Mouse (Mus musculus) frontal cortex, postnatal 25 days (tissue): ENCODE data around the gene D10Wsu102e.
"Not testable (repeated sequence)": the region's sequence is repeated elsewhere in the genome, so short reads cannot be mapped to it uniquely, and the experiment has no call there.

ENCODE experiments used
- DNase-seq, 2 experiments: peaks; one replicate each; pipeline ENCODE4 v3.0.0; 2022; ENCODE audit warnings: low spot score in 2 of 2

Gene D10Wsu102e

GRCm38 (mm10) chr10:83346359-83346736 is 13.7 kb upstream of the D10Wsu102e start:
- DNase-seq, result no peak

DNA sequence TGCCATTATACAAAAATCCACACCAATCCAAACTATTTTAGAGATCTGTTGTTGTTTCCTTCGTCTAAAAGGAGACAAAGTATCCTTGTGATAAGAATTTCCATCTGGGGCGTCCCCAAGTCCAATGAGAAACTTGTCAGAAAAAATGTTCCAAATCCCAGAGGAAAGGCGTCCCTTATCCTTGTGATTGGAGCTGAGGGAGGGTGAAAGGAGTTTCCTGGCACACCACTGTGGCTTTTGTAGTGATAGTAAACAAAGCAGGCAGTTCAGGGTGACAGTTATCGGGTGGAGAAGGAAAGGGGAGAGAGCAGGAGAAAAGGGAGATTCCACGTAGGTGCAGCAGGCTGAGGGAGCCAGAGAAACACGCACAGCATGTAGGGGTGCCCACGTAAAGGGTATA is 12.5 kb upstream of the D10Wsu102e start:
- DNase-seq, result no peak

- no peak for DNase-seq
These were observed 9.3 kb upstream of the D10Wsu102e start for GRCm38 (mm10) chr10:83350689-83351088.

DNA sequence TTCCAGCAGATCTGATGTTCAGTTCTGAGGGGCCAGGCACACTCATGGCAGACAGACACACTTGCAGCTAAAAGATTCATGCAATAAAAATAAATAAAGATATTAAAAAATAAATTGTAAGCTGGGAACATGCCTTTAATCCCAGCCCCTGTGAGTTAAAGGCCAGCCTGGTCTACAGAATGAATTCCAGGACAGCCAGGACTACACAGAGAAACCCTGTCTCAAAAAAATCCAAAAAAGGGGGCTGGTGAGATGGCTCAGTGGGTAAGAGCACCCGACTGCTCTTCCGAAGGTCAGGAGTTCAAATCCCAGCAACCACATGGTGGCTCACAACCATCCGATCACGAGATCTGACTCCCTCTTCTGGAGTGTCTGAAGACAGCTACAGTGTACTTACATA is 8.2 kb upstream of the D10Wsu102e start:
- DNase-seq, result not testable (repeated sequence)

DNA sequence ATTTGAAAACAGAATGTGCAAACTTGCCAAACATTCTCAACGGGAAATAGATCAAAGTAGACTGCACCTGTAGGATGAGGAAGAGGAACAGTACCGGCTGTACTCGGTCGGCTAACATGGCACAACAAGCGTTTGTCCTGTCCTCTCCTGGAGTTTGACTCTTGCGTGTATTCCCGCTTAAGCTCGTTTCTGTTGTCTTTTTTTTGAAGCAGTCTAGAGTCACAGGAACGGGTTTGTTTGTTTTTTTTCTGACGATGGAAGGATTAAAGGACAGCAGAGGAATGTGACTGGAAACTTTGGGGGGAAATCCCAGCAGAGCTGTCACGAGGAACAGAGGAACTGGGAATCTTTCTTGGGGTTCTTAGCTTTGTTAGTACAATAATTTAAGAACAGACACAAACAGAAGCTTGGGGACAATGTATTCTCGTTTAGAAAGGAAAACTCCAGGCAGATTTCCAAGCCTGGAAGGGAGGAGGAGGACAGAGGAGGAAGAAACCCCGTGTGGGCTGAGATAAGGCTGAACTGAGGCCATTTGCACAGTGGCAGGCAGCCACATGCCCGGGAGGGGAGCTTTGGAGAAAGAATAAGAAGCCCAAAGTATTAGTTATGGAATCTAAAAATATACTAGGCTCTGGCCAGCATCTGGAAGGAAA is 6.2 kb upstream of the D10Wsu102e start:
- no peak for DNase-seq

DNA sequence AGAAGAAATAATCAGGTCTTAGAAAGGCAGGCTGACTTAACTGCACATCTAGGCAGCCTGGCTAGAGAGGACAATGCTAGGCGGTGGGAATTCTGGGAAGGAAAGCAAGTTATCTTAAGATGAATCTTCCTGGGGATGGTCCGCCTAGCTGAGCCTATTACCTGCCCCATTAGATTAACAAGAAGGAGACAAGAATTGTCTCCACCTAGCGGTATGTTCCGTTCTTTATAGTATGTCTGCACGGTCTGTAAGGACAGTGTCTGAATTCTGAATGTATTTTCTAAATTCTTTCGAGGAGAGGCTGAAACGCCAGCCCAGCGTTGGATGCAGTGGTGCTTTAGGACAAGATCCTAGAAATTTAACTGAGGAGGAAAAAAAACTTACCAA is 5.7 kb upstream of the D10Wsu102e start:
- no peak for DNase-seq

- no peak for DNase-seq
These were observed 3.6 kb upstream of the D10Wsu102e start for GRCm38 (mm10) chr10:83356416-83356815.

DNA sequence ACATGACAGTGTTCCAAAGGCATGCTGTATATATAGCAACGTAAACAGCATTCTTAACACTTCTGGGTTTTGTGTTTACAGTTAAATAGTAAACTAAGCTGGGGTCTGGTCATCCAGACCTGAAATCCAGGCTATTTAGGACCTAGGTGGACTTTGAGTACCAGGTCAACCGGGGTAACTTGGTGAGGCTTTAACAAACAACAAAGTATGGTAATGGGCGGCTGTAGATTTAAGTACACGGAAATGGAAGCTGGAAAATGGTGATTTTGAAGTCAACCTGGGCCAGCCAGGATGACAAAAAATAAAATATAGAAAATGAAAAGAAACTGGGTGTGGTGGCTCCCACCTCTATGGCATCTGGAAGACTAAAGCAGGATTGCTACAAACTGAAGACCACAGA is 570 bp upstream of the D10Wsu102e start:
- DNase-seq, result no peak

GRCm38 (mm10) chr10:83360356-83360755 is 335 bp downstream of the D10Wsu102e start:
- DNase-seq, result no peak

GRCm38 (mm10) chr10:83361643-83362382 is 1.8 kb downstream of the D10Wsu102e start:
- no peak for DNase-seq

DNA sequence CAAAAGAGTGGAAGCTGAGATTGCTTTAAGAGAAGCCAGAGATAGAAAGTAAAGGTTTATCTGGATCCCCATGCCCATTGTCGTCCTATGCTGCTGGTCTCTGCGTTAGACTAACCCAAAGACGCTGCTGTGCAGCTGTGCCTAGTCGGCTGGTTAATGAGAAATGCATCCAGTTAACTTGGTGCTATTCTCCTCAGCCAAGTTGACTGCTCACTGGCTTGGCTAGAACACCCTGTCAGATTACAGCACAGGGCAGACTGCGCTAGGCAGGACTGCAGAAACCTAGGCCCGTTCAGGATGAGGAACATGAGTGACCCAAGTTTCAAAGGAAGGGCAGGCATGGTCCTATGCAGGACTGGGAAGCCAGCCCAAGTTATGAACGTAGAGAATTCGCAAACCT is 3.4 kb downstream of the D10Wsu102e start:
- DNase-seq, result no peak

- DNase-seq, result no peak
These were observed 8.9 kb downstream of the D10Wsu102e start for GRCm38 (mm10) chr10:83368918-83369317.

GRCm38 (mm10) chr10:83374045-83374656 is 14.1 kb downstream of the D10Wsu102e start:
- no peak for DNase-seq

DNA sequence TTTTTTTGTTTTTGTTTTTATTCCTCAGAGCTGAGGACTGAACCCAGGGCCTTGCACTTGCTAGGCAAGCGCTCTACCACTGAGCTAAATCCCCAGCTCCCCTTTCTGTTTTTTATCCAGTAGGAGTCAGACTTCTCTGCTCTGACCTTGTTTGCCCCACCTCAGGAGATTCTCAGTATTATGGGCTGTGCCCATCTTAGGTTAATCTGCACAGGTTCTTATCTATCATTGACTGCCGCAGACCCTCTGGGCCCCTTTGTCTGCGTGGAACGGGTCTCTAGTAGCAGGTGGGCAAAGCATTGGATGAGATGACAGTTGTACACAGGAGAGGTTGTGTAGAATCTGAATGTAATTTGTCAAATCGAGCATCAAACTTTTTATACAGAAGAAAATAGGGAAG is 15.4 kb downstream of the D10Wsu102e start:
- DNase-seq, result not testable (repeated sequence)

GRCm38 (mm10) chr10:83376911-83377682 is 17.1 kb downstream of the D10Wsu102e start:
- no peak for DNase-seq

GRCm38 (mm10) chr10:83378083-83378833 is 18.2 kb downstream of the D10Wsu102e start:
- DNase-seq, result no peak

GRCm38 (mm10) chr10:83380501-83380900 is 20.5 kb downstream of the D10Wsu102e start:
- no peak for DNase-seq

DNA sequence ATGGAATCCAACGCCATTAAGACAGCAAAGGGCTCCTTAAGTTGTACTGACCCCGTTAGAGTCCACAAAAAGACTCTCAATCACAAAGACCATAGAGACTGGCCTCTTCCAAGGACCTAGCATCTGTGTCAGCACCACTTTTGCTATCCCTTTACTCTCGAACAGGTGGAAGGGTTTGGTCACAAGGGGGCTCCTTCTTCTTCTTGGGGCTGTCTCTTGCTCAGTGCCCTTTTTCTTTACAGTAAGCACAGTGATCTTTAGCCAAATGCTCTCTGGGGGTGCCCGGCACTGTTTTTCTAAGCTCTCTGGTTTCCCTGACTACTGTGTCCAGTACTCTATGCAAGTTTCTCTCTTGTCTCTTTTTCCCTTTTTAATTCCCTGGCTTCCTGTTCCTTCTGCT is 22.5 kb downstream of the D10Wsu102e start:
- DNase-seq, result no peak

DNA sequence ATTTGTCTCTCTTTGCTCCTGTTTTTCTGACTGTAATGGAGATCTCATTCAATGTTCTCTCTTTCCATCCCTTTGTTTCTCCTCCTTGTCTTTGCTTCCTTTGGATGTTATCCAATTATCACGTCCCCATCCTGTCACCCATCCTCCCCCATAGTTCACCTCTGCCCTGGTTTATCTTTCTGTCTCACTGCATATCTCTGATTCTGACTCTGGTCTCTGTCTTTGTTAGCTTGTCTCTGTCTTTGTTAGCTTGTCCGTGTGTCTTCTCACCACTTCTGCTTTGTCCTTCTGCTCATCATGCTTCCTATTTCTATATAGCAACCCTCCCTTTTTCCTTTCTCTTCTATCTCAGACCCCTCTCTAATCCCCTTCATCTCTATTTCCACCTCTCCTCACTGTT is 23.0 kb downstream of the D10Wsu102e start:
- DNase-seq, result no peak

GRCm38 (mm10) chr10:83383863-83384262 is 23.8 kb downstream of the D10Wsu102e start:
- DNase-seq, result no peak

DNA sequence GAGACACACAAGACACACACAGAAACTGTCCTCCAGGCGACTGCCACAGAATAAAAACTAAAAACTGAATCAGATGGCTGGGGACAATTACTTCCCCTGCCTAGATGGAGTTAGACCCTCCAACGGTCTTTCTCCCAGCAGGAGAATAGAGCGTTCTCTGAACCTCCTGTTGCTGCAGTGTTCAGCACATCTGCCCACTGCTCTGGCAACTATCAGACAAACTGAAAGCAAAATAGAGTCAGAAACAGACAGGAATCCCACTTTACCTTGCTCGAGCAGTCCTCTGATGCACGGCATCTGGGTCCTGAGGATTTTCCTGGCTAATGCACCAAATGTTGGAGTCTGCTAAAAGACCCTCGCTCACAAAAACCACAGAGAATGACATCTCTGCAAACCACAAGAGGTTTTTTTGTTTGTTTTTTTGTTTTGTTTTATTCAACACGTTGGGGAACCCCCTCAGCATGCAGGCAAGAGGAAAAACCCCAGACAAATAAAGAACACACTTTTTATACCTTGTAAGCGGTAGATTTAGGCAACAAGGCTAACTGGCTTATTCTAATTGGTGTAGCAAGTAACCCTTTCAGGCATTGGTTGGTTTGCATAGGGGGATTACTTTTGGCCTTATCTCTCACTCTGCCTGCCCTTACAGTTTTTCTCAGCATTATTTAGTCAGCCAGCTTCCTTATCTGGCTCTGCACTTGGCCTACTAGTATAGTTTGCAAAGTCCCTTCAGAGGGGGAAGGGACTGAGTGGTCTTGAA is 24.6 kb downstream of the D10Wsu102e start:
- DNase-seq, result no peak
